Mouse (Mus musculus): ENCODE measurements around the gene Cnot6l.

Cnot6l gene

DNA sequence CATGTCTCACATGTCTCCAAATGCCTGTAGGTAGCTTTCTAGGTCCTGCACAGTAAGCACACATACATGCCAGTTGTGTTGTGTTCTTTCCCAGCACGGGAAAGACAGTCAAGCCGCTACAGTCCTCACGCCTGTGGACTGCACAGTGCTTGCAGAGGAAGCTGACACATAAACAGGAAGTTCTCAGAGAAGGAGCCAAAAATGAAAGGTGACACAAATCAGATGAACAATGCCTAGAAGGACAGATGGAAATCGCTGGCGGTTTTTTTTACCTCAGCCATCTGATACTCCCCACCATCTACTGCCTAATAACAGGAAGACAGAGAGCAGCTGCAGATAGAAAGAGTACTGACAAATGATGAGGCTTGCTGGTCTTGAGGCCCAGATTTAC is at the start of gene Cnot6l:
TSS of gene Cnot6l (minus strand) at position 151 of the 391 bp plus-strand sequence.
- DNase-seq (ENCODE audit: extremely low read depth, insufficient read length, low spot score) = peak; percentile 19

- peak; percentile 89 for DNase-seq (ENCODE audit: extremely low read depth, insufficient read length, low spot score)
Measured at GRCm38 (mm10) chr5:96209916-96210583, 46.1 kb upstream of the Cnot6l start.

- DNase-seq (ENCODE audit: extremely low read depth, insufficient read length, low spot score) = no peak
Measured at GRCm38 (mm10) chr5:96209459-96209858, 45.5 kb upstream of the Cnot6l start, which contains the start of gene Mrpl1. Gene Mrpl1, plus strand, starts transcription at chr5:96209493.

DNA sequence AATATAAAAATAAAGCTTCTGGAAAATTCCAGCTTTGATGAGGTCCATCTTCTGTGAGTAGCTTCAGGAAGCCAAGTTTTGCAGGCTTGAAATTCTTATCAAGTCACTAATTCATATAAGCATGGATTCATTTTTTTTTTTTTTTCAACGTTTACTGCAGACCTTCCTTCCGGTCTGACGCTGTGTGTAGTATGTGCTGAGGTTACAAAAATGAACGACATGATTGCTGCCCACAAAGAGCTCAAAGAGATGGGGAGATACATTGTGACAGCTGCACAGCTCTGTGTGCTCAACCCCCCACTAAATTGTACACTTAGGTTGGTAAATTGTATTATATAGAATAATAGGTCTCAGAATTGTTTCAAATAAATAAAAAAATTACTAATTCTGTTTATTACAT is 44.6 kb upstream of the Cnot6l start:
- DNase-seq (ENCODE audit: extremely low read depth, insufficient read length, low spot score) = no peak

- DNase-seq (ENCODE audit: extremely low read depth, insufficient read length, low spot score) = no peak
Measured at GRCm38 (mm10) chr5:96207531-96207930, 43.6 kb upstream of the Cnot6l start.

GRCm38 (mm10) chr5:96206897-96207296 is 42.9 kb upstream of the Cnot6l start:
- DNase-seq (ENCODE audit: extremely low read depth, insufficient read length, low spot score) = no peak

DNA sequence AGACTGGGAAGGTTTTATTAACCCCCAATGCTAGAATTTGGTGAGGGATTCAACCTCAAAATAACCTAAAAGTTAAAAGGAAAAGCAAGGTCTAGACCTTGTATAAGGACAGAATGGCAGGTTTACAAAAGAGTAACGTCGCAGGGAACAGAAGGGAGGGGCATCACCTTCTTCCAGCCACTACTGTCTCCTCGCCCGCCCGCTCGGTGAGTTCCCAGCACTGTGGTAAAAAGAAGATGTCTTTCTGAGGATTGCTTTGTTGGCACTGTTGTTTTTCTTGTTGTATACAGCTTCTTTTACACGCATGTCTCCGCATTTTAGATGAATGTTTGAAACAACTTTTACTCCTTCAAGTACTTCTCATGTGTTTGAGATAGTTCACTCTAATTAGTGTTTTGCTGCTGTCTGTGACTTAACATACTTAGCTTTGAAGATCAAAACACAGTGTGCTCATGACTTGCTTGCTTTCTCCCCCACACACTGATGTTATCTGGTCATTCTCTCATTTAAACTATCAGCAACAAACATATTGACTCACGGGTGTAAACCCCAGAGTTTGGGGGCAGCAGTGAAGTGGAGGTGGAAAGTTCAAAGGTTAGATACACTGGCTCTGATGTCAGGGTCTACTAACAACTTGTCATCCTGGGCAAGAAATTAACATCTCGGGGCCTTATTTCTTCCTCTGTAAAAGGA is 37.6 kb upstream of the Cnot6l start:
- DNase-seq (ENCODE audit: extremely low read depth, insufficient read length, low spot score) = no peak

GRCm38 (mm10) chr5:96200269-96200668 is 36.3 kb upstream of the Cnot6l start:
- DNase-seq (ENCODE audit: extremely low read depth, insufficient read length, low spot score) = no peak

DNA sequence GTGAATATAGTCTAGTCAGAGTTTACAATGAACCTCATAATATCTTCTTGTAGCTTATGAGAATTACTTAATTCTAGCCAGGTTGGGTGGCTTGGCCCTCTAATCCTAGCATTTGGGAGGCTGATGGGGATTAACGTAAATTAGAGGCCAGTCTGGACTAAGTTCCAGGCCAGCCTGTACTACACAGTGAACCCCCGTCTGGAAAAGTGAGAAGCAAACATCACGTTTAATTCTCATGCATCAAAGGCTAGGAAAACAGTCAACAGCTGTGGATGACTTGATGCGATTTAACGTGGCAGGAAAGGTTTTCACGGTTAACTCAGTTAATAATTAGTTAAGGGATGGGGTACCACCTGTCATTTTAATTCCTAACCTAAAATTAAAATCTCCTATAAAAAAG is 34.3 kb upstream of the Cnot6l start:
- DNase-seq (ENCODE audit: extremely low read depth, insufficient read length, low spot score) = no peak

- no peak for DNase-seq (ENCODE audit: extremely low read depth, insufficient read length, low spot score)
Measured at GRCm38 (mm10) chr5:96196547-96197052, 32.6 kb upstream of the Cnot6l start.

DNA sequence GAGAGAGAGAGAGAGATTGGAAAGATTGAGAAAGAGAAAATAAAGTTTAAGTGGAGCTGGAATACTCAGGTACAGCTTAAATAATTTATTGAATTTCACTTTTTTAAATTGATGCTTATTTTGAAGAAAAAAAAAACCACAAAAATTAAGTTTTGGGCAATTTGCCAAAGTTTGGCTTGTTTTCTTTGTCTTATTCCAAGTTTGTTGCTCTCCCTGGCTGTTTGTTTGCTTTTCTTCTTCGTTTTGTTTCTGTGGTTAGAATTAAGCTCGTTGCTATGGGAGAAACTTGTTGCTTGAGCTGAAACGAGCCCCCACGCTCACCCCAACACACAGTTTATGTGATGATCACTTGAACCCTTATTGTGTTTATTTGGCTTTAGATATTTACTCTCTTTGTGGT is 27.3 kb upstream of the Cnot6l start:
- DNase-seq (ENCODE audit: extremely low read depth, insufficient read length, low spot score) = no peak

GRCm38 (mm10) chr5:96189761-96190160 is 25.8 kb upstream of the Cnot6l start:
- DNase-seq (ENCODE audit: extremely low read depth, insufficient read length, low spot score) = no peak

DNA sequence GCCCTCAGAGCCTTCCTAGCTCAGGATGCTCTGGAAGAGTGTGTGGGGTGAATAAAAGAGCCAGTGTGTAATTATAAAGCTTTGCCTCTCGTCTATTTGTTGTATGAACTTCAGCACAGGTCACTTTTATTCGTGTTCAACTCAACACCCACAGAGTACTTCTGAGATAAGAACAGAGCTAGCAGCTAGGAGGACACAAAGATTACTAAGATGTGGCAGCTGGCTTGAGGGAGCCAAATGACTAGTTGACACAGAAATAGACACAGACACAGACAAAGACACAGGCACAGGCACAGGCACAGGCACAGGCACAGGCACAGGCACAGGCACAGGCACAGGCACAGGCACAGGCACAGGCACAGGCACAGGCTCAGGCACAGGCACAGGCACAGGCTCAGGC is 20.0 kb upstream of the Cnot6l start:
- no peak for DNase-seq (ENCODE audit: extremely low read depth, insufficient read length, low spot score)

DNA sequence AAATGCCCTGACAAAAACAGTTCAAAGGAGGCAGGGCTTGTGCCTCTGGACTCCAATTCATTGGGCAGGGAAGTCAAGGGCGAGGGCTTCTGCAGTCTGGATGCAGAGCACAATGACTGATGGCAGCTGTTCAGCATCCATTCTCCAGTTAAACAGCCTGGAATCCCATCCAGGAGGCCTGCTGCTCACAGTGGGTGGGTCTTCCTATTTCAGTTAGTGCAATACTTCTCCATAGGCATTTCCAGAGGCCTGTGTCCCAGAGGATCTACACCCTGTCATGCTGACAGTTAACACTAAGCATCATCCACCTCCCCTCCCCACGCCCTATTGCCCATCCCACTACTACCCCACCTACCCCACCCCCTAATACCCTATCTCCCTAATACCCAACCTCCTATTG is 19.2 kb upstream of the Cnot6l start:
- no peak for DNase-seq (ENCODE audit: extremely low read depth, insufficient read length, low spot score)

DNA sequence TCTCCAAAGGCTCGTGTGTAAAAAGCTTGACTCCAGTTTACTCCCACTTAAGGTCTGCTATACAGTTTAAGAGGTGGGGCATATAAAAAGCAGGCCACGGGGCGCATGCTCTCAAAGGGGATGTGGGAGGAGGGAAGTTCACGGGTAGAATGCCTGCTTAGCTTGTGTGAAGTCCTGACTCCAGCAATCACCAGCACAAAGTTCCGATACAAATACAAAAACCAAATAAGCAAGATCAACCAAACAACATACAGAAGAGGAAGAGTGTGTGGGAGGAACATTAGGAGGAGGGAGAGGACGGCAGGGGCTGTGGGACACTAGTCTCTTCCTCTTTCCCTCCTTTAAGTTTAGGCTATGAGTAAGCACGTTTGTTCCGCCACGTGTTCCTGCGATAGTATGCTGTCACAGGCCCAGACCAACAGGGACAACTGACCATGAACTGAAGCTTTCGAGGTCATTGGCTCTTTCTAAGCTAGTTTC is 12.9 kb upstream of the Cnot6l start:
- no peak for DNase-seq (ENCODE audit: extremely low read depth, insufficient read length, low spot score)

DNA sequence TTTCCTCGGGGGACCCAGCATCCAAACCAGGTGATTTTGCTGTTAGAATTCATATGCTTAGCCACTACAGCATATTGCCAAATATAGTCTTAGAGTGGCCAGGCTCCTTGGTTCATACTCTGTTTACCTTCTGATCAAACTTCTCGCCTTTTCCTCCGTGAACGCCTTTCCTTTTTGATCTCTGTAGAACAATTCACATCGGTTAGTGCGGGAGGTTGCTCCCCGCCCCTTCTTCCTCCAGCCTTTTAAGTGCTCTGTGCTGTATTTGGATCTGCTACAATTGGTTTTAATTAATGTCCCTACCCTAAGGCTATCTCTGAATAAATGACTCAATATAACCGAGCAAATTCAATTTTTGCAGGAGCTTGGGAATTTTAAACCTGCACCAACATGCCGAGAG is 12.2 kb upstream of the Cnot6l start:
- DNase-seq (ENCODE audit: extremely low read depth, insufficient read length, low spot score) = no peak

- no peak for DNase-seq (ENCODE audit: extremely low read depth, insufficient read length, low spot score)
Measured at GRCm38 (mm10) chr5:96171765-96172164, 7.8 kb upstream of the Cnot6l start.

- DNase-seq (ENCODE audit: extremely low read depth, insufficient read length, low spot score) = no peak
Measured at GRCm38 (mm10) chr5:96170443-96170842, 6.5 kb upstream of the Cnot6l start.

GRCm38 (mm10) chr5:96166761-96167160 is 2.8 kb upstream of the Cnot6l start:
- peak; percentile 41 for DNase-seq (ENCODE audit: extremely low read depth, insufficient read length, low spot score)

GRCm38 (mm10) chr5:96163396-96164020 is 463 bp downstream of the Cnot6l start:
- peak; percentile 24 for DNase-seq (ENCODE audit: extremely low read depth, insufficient read length, low spot score)
